9 mouse cellular contexts compared by ENCODE assay signal in the genomic region with DNA sequence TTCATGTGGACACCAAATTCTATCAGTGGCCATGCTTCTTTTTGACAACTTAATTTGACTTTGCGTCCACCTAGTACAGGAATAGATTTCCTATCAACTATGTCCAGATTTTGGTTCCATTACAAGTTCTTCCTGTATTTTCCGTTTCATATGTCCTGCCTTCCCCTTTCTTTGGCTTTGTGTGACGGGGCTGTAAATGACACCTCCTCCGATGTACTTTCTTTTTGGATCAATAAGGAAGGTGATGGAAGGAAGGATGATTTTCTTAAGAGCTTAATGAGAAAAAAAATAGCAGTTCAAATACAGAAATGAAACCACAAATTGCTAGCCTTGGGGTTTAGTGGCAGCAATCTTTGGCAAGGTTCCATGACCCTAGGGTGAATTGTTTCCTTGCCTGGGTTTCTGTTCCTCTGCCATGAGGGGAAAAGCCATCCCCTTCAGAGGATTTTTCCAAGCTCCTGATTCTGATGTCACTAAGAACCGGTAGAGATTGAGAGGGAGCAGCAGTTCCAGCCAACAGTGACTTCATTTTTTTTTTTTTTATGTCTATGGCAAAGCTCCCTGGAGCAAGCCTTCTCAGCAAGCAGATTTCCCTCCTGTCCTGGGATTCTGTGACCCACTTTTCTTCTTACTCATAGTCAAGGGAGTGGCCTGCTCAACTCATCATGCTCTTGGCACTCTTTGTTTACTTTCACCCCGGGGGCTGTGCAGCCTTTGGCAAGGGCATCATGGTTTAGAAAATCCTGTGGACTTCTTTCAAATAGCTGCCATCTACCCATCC. TPM values are rescaled to one million over a fixed set of nuclear protein-coding genes. Genes with fewer than 3 reads are reported as not detected.
DNase-seq lines count a peak whose midpoint lies in the region; ATAC-seq lines count a peak whose summit lies in the region.
"Had no signal": no experiment of that assay in that cellular context is flagged by ENCODE, and none has a peak within 500 bp of the region (broad histone marks: within the 10 kb centered on the region; RNA-seq: fewer than 3 reads in every experiment).

No protein-coding gene starts in this region.

- no peak overlapping the region for H3K4me3 ChIP-seq in midbrain, embryonic 13.5 days (replicated peaks)
- H3K4me3 ChIP-seq: liver, embryonic 13.5 days had no signal

- 88% methylated on average over 6 of the region's 6 CpGs for WGBS in midbrain, embryonic 13.5 days

- no peak overlapping the region for H3K4me2 ChIP-seq in midbrain, embryonic 13.5 days (replicated peaks)
- H3K4me2 ChIP-seq: liver, embryonic 13.5 days had no signal

- intact Hi-C loops in heart, postnatal 25 days (cut with DNase I), result no loop called here

- H3K36me3 ChIP-seq in midbrain, embryonic 13.5 days, result no peaks in the 10 kb centered on the region
- H3K36me3 ChIP-seq: liver, embryonic 13.5 days had no signal

- H3K27ac ChIP-seq in midbrain, embryonic 13.5 days, result no peak overlapping the region
- H3K27ac ChIP-seq: liver, embryonic 13.5 days had no signal

- no peak for ATAC-seq in midbrain, embryonic 13.5 days

- H3K9me3 ChIP-seq in midbrain, embryonic 13.5 days, result no peaks in the 10 kb centered on the region
- H3K9me3 ChIP-seq: liver, embryonic 13.5 days had no signal

- DNase-seq in retina, postnatal 1 day, result peak; percentile 22
- DNase-seq in retina, embryonic 14.5 days (ENCODE audit: low spot score), result no peak
- peak; percentile 50 to 56 for DNase-seq in cerebellum, adult 18-20 months
- DNase-seq in heart, postnatal 25 days (ENCODE audit: low spot score), result peak; percentile 6
- no peak for DNase-seq in spleen, adult 12 weeks (ENCODE audit: low spot score)
- DNase-seq in thymus, postnatal 14 days, result no peak
- DNase-seq: liver, embryonic 13.5 days had no signal

- no peak overlapping the region for H3K9ac ChIP-seq in midbrain, embryonic 13.5 days (replicated peaks)
- H3K9ac ChIP-seq: liver, embryonic 13.5 days had no signal

- H3K27me3 ChIP-seq in midbrain, embryonic 13.5 days, result no peaks in the 10 kb centered on the region
- H3K27me3 ChIP-seq: liver, embryonic 13.5 days had no signal

- no peaks in the 10 kb centered on the region for H3K4me1 ChIP-seq in midbrain, embryonic 13.5 days (replicated peaks)
- H3K4me1 ChIP-seq: liver, embryonic 13.5 days had no signal

RNA-seq across cellular contexts. Expression of a gene that starts 56.1 kb away (rescaled TPM):
- total RNA-seq in heart, postnatal 25 days (2021), result under 1 TPM; 0.26 to 0.28 TPM
- polyA plus RNA-seq in midbrain, embryonic 13.5 days (2015; fragmentation: Nextera tagmentation; extraction: Ambion mirVana), result 2.8 and 2.9 TPM in 2 replicates
- total RNA-seq: gastrocnemius, adult 8-10 months had no signal

Comparison
In these comparisons a context has a peak if more than half of its experiments do, and no peak if none do; other contexts are left out.
1. DNase-seq: peak in retina, postnatal 1 day (single experiment), cerebellum, adult 18-20 months (2 of 2) and heart, postnatal 25 days (single experiment); none in retina, embryonic 14.5 days (single experiment), spleen, adult 12 weeks (single experiment) and thymus, postnatal 14 days (single experiment).